ENCODE assay signal across 18 mouse cellular contexts in the genomic region with DNA sequence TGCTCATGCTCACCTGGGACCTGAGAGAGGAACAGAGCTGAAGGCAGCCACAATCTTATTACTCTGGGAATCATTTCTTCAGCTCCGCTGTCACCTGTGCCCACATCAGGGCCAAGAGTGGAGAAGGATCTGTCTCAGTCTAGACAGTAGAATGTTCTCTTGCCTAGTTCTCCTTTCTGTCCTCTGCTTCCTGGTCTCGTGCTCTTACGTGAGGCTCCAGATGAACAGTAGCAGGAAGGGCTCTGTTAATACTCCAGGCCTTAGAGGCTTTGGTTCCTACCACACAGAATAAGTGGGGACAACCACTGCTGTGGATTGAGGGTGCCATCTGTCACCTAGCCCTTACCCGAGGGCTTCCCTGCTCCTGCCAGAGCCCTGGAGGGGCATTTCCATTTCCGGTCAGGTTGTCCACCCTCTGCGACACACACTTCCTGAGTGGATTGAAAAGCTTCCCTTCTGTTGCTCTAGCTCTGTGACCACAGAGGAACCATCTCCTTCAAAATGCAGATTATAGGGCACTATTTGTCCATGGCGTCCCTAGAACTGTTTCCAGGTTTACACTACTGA. TPM values are rescaled to one million over a fixed set of nuclear protein-coding genes. Genes with fewer than 3 reads are reported as not detected.
DNase-seq lines count a peak whose midpoint lies in the region; TF ChIP-seq lines count a peak whose summit lies in the region.
"Had no signal": no experiment of that assay in that cellular context is flagged by ENCODE, and none has a peak within 500 bp of the region (broad histone marks: within the 10 kb centered on the region; RNA-seq: fewer than 3 reads in every experiment).

A gene (minus strand): TSS at position 407 of the 567 bp plus-strand sequence.

- TF ChIP-seq POLR2A in bone marrow, adult 2 months (IDR thresholded peaks at IDR 0.05; ENCODE audit: borderline replicate concordance, control insufficient read depth, low read depth, low read length) = no peak

- H3K36me3 ChIP-seq in macrophage (ENCODE audit: inconsistent target) = peaks cover 22% of the 10 kb centered on the region
- H3K36me3 ChIP-seq: limb, embryonic 10.5 days had no signal

- DNase-seq in layer of hippocampus, adult 9-11 months = peak; percentile 24
- no peak for DNase-seq in layer of hippocampus, postnatal 25 days (ENCODE audit: extremely low spot score in 1 of 2, low spot score in 1 of 2)
- DNase-seq in adrenal gland, postnatal 36 days = no peak
- no peak for DNase-seq in adrenal gland, adult 18-20 months (ENCODE audit: low spot score in 2 of 2)
- DNase-seq: gastrocnemius, postnatal 25 days; heart, postnatal 10 days; kidney, adult 2 months; kidney, postnatal 36 days; layer of hippocampus, postnatal 36 days; lung, postnatal 14 days; right cerebral cortex, postnatal 14 days had no signal

- 18% methylated on average over 7 of the region's 7 CpGs for WGBS in bone marrow, adult 2 months
- WGBS in macrophage (ENCODE audit: missing documents) = 12% methylated on average over 7 of the region's 7 CpGs

- peaks cover 59% of the 10 kb centered on the region for H3K79me2 ChIP-seq in macrophage (ENCODE audit: inconsistent target)

- no peak for TF ChIP-seq CTCF in bone marrow, adult 2 months (IDR thresholded peaks at IDR 0.05; ENCODE audit: control insufficient read depth, insufficient read depth, low read length)

- H3K27ac ChIP-seq in bone marrow, adult 2 months (ENCODE audit: control insufficient read depth, insufficient read depth, low read depth, low read length, poor library complexity) = peak within 1 kb of the TSS; percentile 85
- peak within 1 kb of the TSS; percentile 77 for H3K27ac ChIP-seq in brown adipose tissue, adult 24 weeks (replicated peaks; ENCODE audit: low read depth, low read length)
- H3K27ac ChIP-seq in macrophage = peak within 1 kb of the TSS; percentile 96
- H3K27ac ChIP-seq: hindbrain, postnatal 0 days; limb, embryonic 10.5 days had no signal

- peak within 1 kb of the TSS; percentile 57 for H3K4me3 ChIP-seq in bone marrow, adult 2 months (replicated peaks; ENCODE audit: control insufficient read depth, low read depth, low read length)
- no peak within 1 kb of the TSS for H3K4me3 ChIP-seq in brown adipose tissue, adult 24 weeks (ENCODE audit: insufficient read depth, low read depth, low read length)
- H3K4me3 ChIP-seq in macrophage (ENCODE audit: inconsistent target) = peak within 1 kb of the TSS; percentile 55
- H3K4me3 ChIP-seq: erythroblast, embryonic 14.5 days; limb, embryonic 10.5 days had no signal

- peaks cover 10% of the 10 kb centered on the region for H3K4me1 ChIP-seq in bone marrow, adult 2 months (ENCODE audit: control insufficient read depth, insufficient read depth, low read length)
- H3K4me1 ChIP-seq in brown adipose tissue, adult 24 weeks (ENCODE audit: control insufficient read depth, insufficient read depth, insufficient read length, low read length) = no peaks in the 10 kb centered on the region
- H3K4me1 ChIP-seq: limb, embryonic 10.5 days had no signal

RNA-seq across cellular contexts. Expression of the gene that starts here (rescaled TPM):
- 1 to 10 TPM; 4.1 to 4.5 TPM for total RNA-seq in layer of hippocampus, postnatal 25 days (2021)
- 5.5 and 21.7 TPM in 2 replicates for polyA plus RNA-seq in bone marrow, adult 2 months (2011; ENCODE audit: insufficient read depth, insufficient read length, low replicate concordance, missing spikeins)
- 1.7 and 2.1 TPM in 2 replicates for polyA plus RNA-seq in brown adipose tissue, adult 24 weeks (2012; ENCODE audit: insufficient read depth, insufficient read length, missing spikeins)
- 100 to 1,000 TPM in 16 of 26 experiments, 10 to 100 TPM in 9, 1 to 10 TPM in 1; 8.5 to 209 (median 114) TPM for total RNA-seq in macrophage (2018; cell fraction: chromatin; rRNA removed)
- 100 to 1,000 TPM; 182 to 314 (median 239) TPM for total RNA-seq in macrophage (2018; cell fraction: cytosol; rRNA removed)
- 100 to 1,000 TPM in 24 of 26 experiments, 10 to 100 TPM in 2; 39.9 to 267 (median 190) TPM for total RNA-seq in macrophage (2018; cell fraction: nucleus; rRNA removed)
- polyA plus RNA-seq in macrophage (2018) = 329 to 356 TPM (median 335 TPM) in 3 replicates
- total RNA-seq in adrenal gland, postnatal 36 days (2021) = 1 to 10 TPM; 3.0 to 5.5 TPM
- 1 to 10 TPM; 5.3 to 8.6 TPM for total RNA-seq in adrenal gland, adult 18-20 months (2021)
- total RNA-seq: CH12.LX had no signal
- polyA plus RNA-seq: erythroblast, embryonic 14.5 days had no signal

Comparison
In these comparisons a context has a peak if more than half of its experiments do, and no peak if none do; other contexts are left out.
1. RNA of the gene that starts here (polyA plus RNA-seq): 329 to 356 TPM in macrophage; 5.5 to 21.7 TPM in bone marrow, adult 2 months and 1.7 to 2.1 TPM in brown adipose tissue, adult 24 weeks; every median in the first group is over 10 times any median in the second.
2. Peak in every context shown above with its lines, with median percentiles within 50 percentile points of each other: H3K27ac ChIP-seq.